Mouse (Mus musculus) CD4-positive naive resting alpha-beta T cell, adult 57 days (primary cell): ENCODE measurements around the gene Efhd1. TPM values are rescaled to one million over a fixed set of nuclear protein-coding genes. Genes with fewer than 3 reads are reported as not detected.

Source experiments
- total RNA-seq: library from RNA; stranded (reverse); gene quantifications from one replicate; pipeline ENCODE4 v1.2.4, GENCODE M21; 2023

Gene Efhd1
- 1.3 TPM for total RNA-seq

GRCm38 (mm10) chr1:87264134-87265006 lies at the start of gene Efhd1:
Gene Efhd1, plus strand, starts transcription at chr1:87264363.

GRCm38 (mm10) chr1:87326742-87327163 lies 62.6 kb downstream of the Efhd1 start, which contains the start of gene Gigyf2:
Gene Gigyf2, plus strand, starts transcription at chr1:87326998.

Other genes with a start within 250 kb of the Efhd1 start
- gene Alppl2, start 174.4 kb upstream of the Efhd1 start, total RNA-seq, result not detected
- gene Alpi, start 162.8 kb upstream of the Efhd1 start, total RNA-seq, result not detected
- not detected for gene Akp3, start 139.4 kb upstream of the Efhd1 start, total RNA-seq
- not detected for gene Ecel1, start 107.8 kb upstream of the Efhd1 start, total RNA-seq
- gene Prss56, start 81.0 kb upstream of the Efhd1 start, total RNA-seq, result not detected
- not detected for gene Chrnd, start 73.8 kb upstream of the Efhd1 start, total RNA-seq
- gene Chrng, start 59.7 kb upstream of the Efhd1 start, total RNA-seq, result not detected
- 132 TPM for gene Eif4e2, start 50.4 kb upstream of the Efhd1 start, total RNA-seq
- 127 TPM for gene Gigyf2, start 62.6 kb downstream of the Efhd1 start, total RNA-seq
- gene Kcnj13, start 130.4 kb downstream of the Efhd1 start, total RNA-seq, result not detected
- gene Snorc, start 205.9 kb downstream of the Efhd1 start, total RNA-seq, result not detected
- gene Neu2, start 245.5 kb downstream of the Efhd1 start, total RNA-seq, result not detected